Mouse (Mus musculus) forebrain, embryonic 13.5 days (tissue): ENCODE data around the gene Hectd4. TPM values are rescaled to one million over a fixed set of nuclear protein-coding genes. Genes with fewer than 3 reads are reported as not detected.
"Not testable (repeated sequence)": the region's sequence is repeated elsewhere in the genome, so short reads cannot be mapped to it uniquely, and the experiment has no call there.

Source experiments
- ATAC-seq: fragments of 200-750 bp; cut with Nextera tagmentation; 2 replicates; pipeline ENCODE4 v1.8.0; 2017
- H3K27ac ChIP-seq: fragments of 300-500 bp; sonication (generic); 2 replicates; pipeline ENCODE4 v1.5.1; 2015; ENCODE audit warnings: inconsistent platforms, mild to moderate bottlenecking, moderate library complexity
- H3K27me3 ChIP-seq: fragments of 300-500 bp; sonication (generic); 2 replicates; pipeline ENCODE4 v1.6.1; 2015; ENCODE audit warnings: mild to moderate bottlenecking, inconsistent platforms
- H3K36me3 ChIP-seq: fragments of 300-500 bp; sonication (generic); 2 replicates; pipeline ENCODE4 v1.6.1; 2015; ENCODE audit warnings: mild to moderate bottlenecking, inconsistent platforms; ENCODE audit not compliant: poor library complexity, severe bottlenecking
- H3K4me1 ChIP-seq: fragments of 300-500 bp; sonication (generic); 2 replicates; pipeline ENCODE4 v1.6.1; 2015; ENCODE audit warnings: inconsistent platforms
- H3K4me2 ChIP-seq: fragments of 300-500 bp; sonication (generic); 2 replicates; pipeline ENCODE4 v1.6.1; 2015; ENCODE audit warnings: inconsistent platforms, mild to moderate bottlenecking, moderate library complexity
- H3K4me3 ChIP-seq: fragments of 300-500 bp; sonication (generic); 2 replicates; pipeline ENCODE4 v1.5.1; 2015; ENCODE audit warnings: mild to moderate bottlenecking, inconsistent platforms
- H3K9ac ChIP-seq: fragments of 300-500 bp; sonication (generic); 2 replicates; pipeline ENCODE4 v1.6.1; 2015; ENCODE audit warnings: mild to moderate bottlenecking, inconsistent platforms
- H3K9me3 ChIP-seq: fragments of 300-500 bp; sonication (generic); replicated peaks from 2 replicates; pipeline ENCODE4 v1.6.1; 2016; ENCODE audit warnings: inconsistent platforms
- WGBS: fragments of 180-500 bp; shearing (Covaris S2); methylation state at CpG from one replicate; pipeline ENCODE4 v1.1.7; 2015; 5-methylcytosine and 5-hydroxymethylcytosine counted together
- polyA plus RNA-seq: library from polyadenylated mRNA; unstranded; fragments of >200 nt; fragmentation: Nextera tagmentation; extraction: Ambion mirVana; gene quantifications from 2 replicates; pipeline ENCODE4 v1.2.1, GENCODE M21; 2015

Hectd4 gene
- polyA plus RNA-seq, 1 experiment from 2014 or later, result 12.6 TPM

- 93% methylated on average over 8 of the region's 8 CpGs for WGBS
- Histone ChIP-seq H3K36me3 (peaks cover 98% of the 10 kb centered on the region), H3K4me1 (no peaks in the 10 kb centered on the region), H3K27me3 (no peaks in the 10 kb centered on the region), H3K9ac (no peak overlapping the region), H3K9me3 (no peaks in the 10 kb centered on the region), H3K4me2 (no peak overlapping the region), H3K27ac (no peak overlapping the region), H3K4me3 (no peak overlapping the region)
- no peak for ATAC-seq
Measured at GRCm38 (mm10) chr5:121311576-121311975, 91.6 kb downstream of the Hectd4 start.

- Histone ChIP-seq H3K27ac (no peak overlapping the region), H3K4me1 (no peaks in the 10 kb centered on the region), H3K27me3 (no peaks in the 10 kb centered on the region), H3K36me3 (peaks cover 97% of the 10 kb centered on the region), H3K4me3 (no peak overlapping the region), H3K9ac (no peak overlapping the region), H3K4me2 (no peak overlapping the region), H3K9me3 (no peaks in the 10 kb centered on the region)
- WGBS, result 89% methylated on average over 10 of the region's 10 CpGs
- ATAC-seq, result no peak
Measured at GRCm38 (mm10) chr5:121313764-121314474, 93.9 kb downstream of the Hectd4 start.

- H3K36me3 ChIP-seq, result peaks cover 88% of the 10 kb centered on the region
Measured at GRCm38 (mm10) chr5:121326079-121326805, 106.2 kb downstream of the Hectd4 start.

DNA sequence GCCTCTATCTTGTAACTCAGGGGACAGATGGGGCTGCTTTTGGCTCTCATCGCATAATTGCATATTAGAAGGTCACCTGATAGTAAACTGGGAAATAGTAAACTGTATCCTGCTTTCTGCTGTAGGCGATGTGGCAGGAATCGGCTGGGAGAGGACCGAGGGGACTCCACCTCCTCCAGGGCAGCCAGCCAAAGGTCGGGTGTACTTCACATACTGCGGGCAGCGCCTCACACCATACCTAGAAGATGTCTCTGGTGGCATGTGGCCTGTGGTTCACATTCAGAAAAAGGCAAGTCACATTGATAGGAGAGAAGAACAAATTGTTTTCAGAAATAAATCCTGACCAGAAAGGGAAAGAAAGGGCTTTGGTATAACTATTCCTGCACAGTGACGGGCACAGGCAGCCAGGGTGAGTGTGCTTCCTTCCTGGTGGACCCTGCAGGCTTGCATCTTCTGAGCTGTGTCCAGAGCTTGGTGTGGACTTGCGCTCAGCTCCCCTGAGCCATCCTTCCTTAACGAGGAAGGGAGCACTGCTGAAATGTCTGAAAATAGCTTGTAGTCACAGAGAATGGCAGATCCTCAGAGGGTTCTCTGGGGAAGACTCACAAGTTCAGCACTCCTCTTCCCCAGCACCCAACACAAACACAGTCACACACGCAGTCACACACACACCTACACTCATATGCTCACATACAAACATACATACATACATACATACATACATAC lies 109.5 kb downstream of the Hectd4 start:
- no peaks in the 10 kb centered on the region for H3K27me3 ChIP-seq
- no peaks in the 10 kb centered on the region for H3K9me3 ChIP-seq
- peaks cover 88% of the 10 kb centered on the region for H3K36me3 ChIP-seq
- 85% methylated on average over 11 of the region's 11 CpGs for WGBS
- no peak for ATAC-seq
- peak overlapping the region; percentile 37 for H3K4me2 ChIP-seq
- 0 out of 2 replicates have a peak overlapping the region, but pooled peaks have one; percentile 7 for H3K4me3 ChIP-seq
- no peaks in the 10 kb centered on the region for H3K4me1 ChIP-seq
- no peak overlapping the region for H3K9ac ChIP-seq
- no peak overlapping the region for H3K27ac ChIP-seq

More at GRCm38 (mm10) chr5:121326079-121326805, 106.2 kb downstream of the Hectd4 start:
- WGBS, result 87% methylated on average over 14 of the region's 14 CpGs
- Histone ChIP-seq H3K4me2 (no peak overlapping the region), H3K27me3 (no peaks in the 10 kb centered on the region), H3K27ac (no peak overlapping the region), H3K9ac (no peak overlapping the region), H3K4me1 (no peaks in the 10 kb centered on the region), H3K4me3 (no peak overlapping the region), H3K9me3 (no peaks in the 10 kb centered on the region)
- no peak for ATAC-seq

DNA sequence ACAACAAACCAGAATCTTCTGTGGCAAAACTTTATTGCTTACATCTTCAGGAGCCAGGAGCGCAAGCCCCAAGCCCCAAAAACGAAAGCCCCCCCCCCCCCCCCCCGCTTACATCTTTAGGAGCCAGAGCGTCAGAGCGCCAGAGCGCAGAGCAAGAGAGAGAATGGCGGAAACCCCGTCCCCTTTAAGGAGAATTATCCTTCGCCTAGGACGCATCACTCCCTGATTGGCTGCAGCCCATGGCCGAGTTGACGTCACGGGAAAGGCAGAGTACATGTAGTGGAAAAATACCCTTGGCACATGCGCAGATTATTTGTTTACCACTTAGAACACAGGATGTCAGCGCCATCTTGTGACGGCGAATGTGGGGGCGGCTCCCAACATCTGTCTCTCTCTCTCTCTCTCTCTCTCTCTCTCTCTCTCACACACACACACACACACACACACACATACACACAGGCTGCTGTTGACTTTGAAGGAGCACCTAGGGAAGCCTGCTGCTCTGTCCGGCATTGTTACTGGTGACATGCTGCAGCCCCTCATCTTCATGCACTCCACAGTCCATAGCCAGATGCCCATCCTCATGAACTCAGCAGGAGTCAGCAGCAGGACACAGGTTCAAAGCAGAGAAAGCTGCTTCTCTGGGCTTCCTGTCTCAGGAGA lies 110.3 kb downstream of the Hectd4 start:
- H3K4me2 ChIP-seq, result peak overlapping the region; percentile 37; the same call in 1 of the 2 replicates
- H3K27me3 ChIP-seq, H3K4me1 ChIP-seq, H3K9ac ChIP-seq, H3K27ac ChIP-seq, ATAC-seq, H3K9me3 ChIP-seq: not testable (repeated sequence)
- H3K4me3 ChIP-seq, result 0 out of 2 replicates have a peak overlapping the region, but pooled peaks have one; percentile 7
- WGBS, result 47% methylated on average over 13 of the region's 19 CpGs
- peaks cover 90% of the 10 kb centered on the region for H3K36me3 ChIP-seq

- Histone ChIP-seq H3K27me3 (no peaks in the 10 kb centered on the region), H3K4me1 (no peaks in the 10 kb centered on the region), H3K36me3 (peaks cover 88% of the 10 kb centered on the region), H3K9ac (no peak overlapping the region), H3K27ac (no peak overlapping the region), H3K4me3 (no peak overlapping the region), H3K9me3 (no peaks in the 10 kb centered on the region), H3K4me2 (no peak overlapping the region)
- 94% methylated on average over 10 of the region's 10 CpGs for WGBS
- no peak for ATAC-seq
Measured at GRCm38 (mm10) chr5:121331731-121332130, 111.7 kb downstream of the Hectd4 start.

- H3K36me3 ChIP-seq, result peaks cover 93% of the 10 kb centered on the region
- 96% methylated on average over 9 of the region's 9 CpGs for WGBS
Measured at GRCm38 (mm10) chr5:121333976-121334375, 114.0 kb downstream of the Hectd4 start.

GRCm38 (mm10) chr5:121334454-121334853 lies 114.4 kb downstream of the Hectd4 start:
- Histone ChIP-seq H3K27ac (no peak overlapping the region), H3K4me2 (no peak overlapping the region), H3K9me3 (no peaks in the 10 kb centered on the region), H3K9ac (no peak overlapping the region), H3K27me3 (no peaks in the 10 kb centered on the region), H3K36me3 (peaks cover 93% of the 10 kb centered on the region), H3K4me3 (no peak overlapping the region), H3K4me1 (no peaks in the 10 kb centered on the region)
- 90% methylated on average over 5 of the region's 5 CpGs for WGBS
- no peak for ATAC-seq

More at GRCm38 (mm10) chr5:121333976-121334375, 114.0 kb downstream of the Hectd4 start:
- Histone ChIP-seq H3K27ac (no peak overlapping the region), H3K4me2 (no peak overlapping the region), H3K9me3 (no peaks in the 10 kb centered on the region), H3K9ac (no peak overlapping the region), H3K27me3 (no peaks in the 10 kb centered on the region), H3K4me3 (no peak overlapping the region), H3K4me1 (no peaks in the 10 kb centered on the region)
- no peak for ATAC-seq

- Histone ChIP-seq H3K4me3 (no peak overlapping the region), H3K27me3 (no peaks in the 10 kb centered on the region), H3K9ac (no peak overlapping the region), H3K36me3 (peaks cover 97% of the 10 kb centered on the region), H3K27ac (no peak overlapping the region), H3K4me2 (no peak overlapping the region), H3K9me3 (no peaks in the 10 kb centered on the region), H3K4me1 (no peaks in the 10 kb centered on the region)
- WGBS, result 96% methylated on average over 4 of the region's 4 CpGs
- ATAC-seq, result no peak
Measured at GRCm38 (mm10) chr5:121335426-121335825, 115.4 kb downstream of the Hectd4 start.

GRCm38 (mm10) chr5:121336009-121336408 lies 116.0 kb downstream of the Hectd4 start:
- 80% methylated on average over 3 of the region's 3 CpGs for WGBS
- Histone ChIP-seq H3K9ac (no peak overlapping the region), H3K9me3 (no peaks in the 10 kb centered on the region), H3K4me2 (no peak overlapping the region), H3K36me3 (peaks cover 97% of the 10 kb centered on the region), H3K27me3 (no peaks in the 10 kb centered on the region), H3K4me3 (no peak overlapping the region), H3K27ac (no peak overlapping the region), H3K4me1 (no peaks in the 10 kb centered on the region)
- ATAC-seq, result no peak

DNA sequence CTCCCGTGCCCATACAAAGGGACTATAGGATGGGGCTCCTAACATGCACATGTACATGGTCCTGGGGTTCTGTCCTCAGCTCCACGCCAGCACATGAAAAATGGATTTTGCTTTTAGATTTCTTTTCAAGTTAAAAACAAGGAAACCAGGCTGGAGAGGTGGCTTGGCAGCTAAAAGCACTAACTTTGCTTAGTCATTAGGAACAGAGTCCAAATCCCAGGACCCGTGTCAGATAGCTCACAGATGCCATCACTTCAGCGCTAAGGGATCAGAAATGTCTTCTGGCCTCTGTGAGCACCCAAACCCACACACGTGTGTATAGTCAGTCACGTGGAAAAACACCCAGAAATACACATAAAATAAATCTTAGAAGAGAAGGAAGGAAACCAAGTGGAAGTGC lies 116.8 kb downstream of the Hectd4 start:
- Histone ChIP-seq H3K36me3 (peaks cover 97% of the 10 kb centered on the region), H3K4me1 (no peaks in the 10 kb centered on the region), H3K27ac (no peak overlapping the region), H3K9me3 (no peaks in the 10 kb centered on the region), H3K4me2 (no peak overlapping the region), H3K4me3 (no peak overlapping the region), H3K9ac (no peak overlapping the region), H3K27me3 (no peaks in the 10 kb centered on the region)
- 95% methylated on average over 6 of the region's 6 CpGs for WGBS
- ATAC-seq, result no peak
